Mouse (Mus musculus): ENCODE measurements at regions not wholly inside any gene's neighbourhood (a gene's known extent, or its start where the extent isn't known, plus 50 kb on each side); places are given as distances from the start of the nearest gene placed in this dataset.

GRCm38 (mm10) chr15:36874555-36874954, 133.0 kb downstream of the Zfp706 start:
- TF ChIP-seq CTCF (IDR thresholded peaks at IDR 0.05; ENCODE audit: control insufficient read depth, insufficient read depth, insufficient replicate concordance, low read depth, low read length) (no peak), POLR2A (IDR thresholded peaks at IDR 0.05; ENCODE audit: control insufficient read depth, low read depth, low read length) (no peak)

Data from testis, adult 2 months (tissue).